Mouse (Mus musculus) heart, postnatal 0 days (tissue): ENCODE data around the gene Tmem266. TPM values are rescaled to one million over a fixed set of nuclear protein-coding genes. Genes with fewer than 3 reads are reported as not detected.
A peak's percentile ranks its signal among the peaks of the same experiment; 100 is the strongest.

Experiments used
- ATAC-seq: fragments of 200-750 bp; cut with Nextera tagmentation; 2 replicates; pipeline ENCODE4 v1.8.0; 2017; ENCODE audit warnings: low read depth, moderate number of reproducible peaks, moderate library complexity; ENCODE audit not compliant: insufficient read depth
- DNase-seq: peaks from one replicate; pipeline ENCODE4 v3.0.0-alpha.2; 2016; ENCODE audit warnings: low spot score
- H3K27ac ChIP-seq: fragments of 300-500 bp; sonication (generic); 2 replicates; pipeline ENCODE4 v1.5.1; 2014; ENCODE audit warnings: low read depth, mild to moderate bottlenecking
- H3K27me3 ChIP-seq: fragments of 300-500 bp; sonication (generic); 2 replicates; pipeline ENCODE4 v1.6.1; 2014; ENCODE audit warnings: low read length, mixed read lengths; ENCODE audit not compliant: control insufficient read depth, insufficient read depth
- H3K36me3 ChIP-seq: fragments of 300-500 bp; sonication (generic); replicated peaks from 2 replicates; pipeline ENCODE4 v1.6.1; 2014; ENCODE audit warnings: low read length, mixed read lengths; ENCODE audit not compliant: control insufficient read depth, insufficient read depth
- H3K4me1 ChIP-seq: fragments of 300-500 bp; sonication (generic); 2 replicates; pipeline ENCODE4 v1.6.1; 2014; ENCODE audit warnings: antibody characterized with exemption; ENCODE audit not compliant: control insufficient read depth, insufficient read depth
- H3K4me2 ChIP-seq: fragments of 300-500 bp; sonication (generic); 2 replicates; pipeline ENCODE4 v1.6.1; 2014; ENCODE audit warnings: low read depth, mild to moderate bottlenecking, low read length, moderate library complexity
- H3K4me3 ChIP-seq: fragments of 300-500 bp; sonication (generic); 2 replicates; pipeline ENCODE4 v1.5.1; 2014; ENCODE audit warnings: low read depth, low read length
- H3K9ac ChIP-seq: fragments of 300-500 bp; sonication (generic); replicated peaks from 2 replicates; pipeline ENCODE4 v1.6.1; 2014; ENCODE audit warnings: low read depth, low read length, mixed read lengths
- H3K9me3 ChIP-seq: fragments of 300-500 bp; sonication (generic); replicated peaks from 2 replicates; pipeline ENCODE4 v1.6.1; 2016; ENCODE audit warnings: low read length; ENCODE audit not compliant: control insufficient read depth
- CTCF ChIP-seq: IDR thresholded peaks from 2 replicates; pipeline ENCODE4 v1.5.1; 2016; ENCODE audit warnings: antibody characterized with exemption, control low read depth, low read depth
- EP300 ChIP-seq: IDR thresholded peaks from 2 replicates; pipeline ENCODE4 v1.6.1; 2016; ENCODE audit warnings: antibody characterized with exemption, low read depth
- WGBS: fragments of 180-500 bp; shearing (Covaris S2); extraction: QIAGEN DNeasy Blood & Tissue Kit; methylation state at CpG from one replicate; pipeline ENCODE4 v1.1.7; 2014; 5-methylcytosine and 5-hydroxymethylcytosine counted together
- polyA plus RNA-seq: library from polyadenylated mRNA; unstranded; fragments of >200 nt; fragmentation: Nextera tagmentation; extraction: Ambion mirVana; gene quantifications from 2 replicates; pipeline ENCODE4 v1.2.1, GENCODE M21; 2015
- total RNA-seq: library from RNA; depleted of rRNA; stranded (reverse); fragments of >200 nt; gene quantifications from 2 replicates; pipeline ENCODE4 v1.2.3, GENCODE M21; 2014; ENCODE audit warnings: low replicate concordance

The Tmem266 gene
- total and polyA plus RNA-seq, 2 experiments from 2014 or later, result 0.11 to 2.1 TPM

DNA sequence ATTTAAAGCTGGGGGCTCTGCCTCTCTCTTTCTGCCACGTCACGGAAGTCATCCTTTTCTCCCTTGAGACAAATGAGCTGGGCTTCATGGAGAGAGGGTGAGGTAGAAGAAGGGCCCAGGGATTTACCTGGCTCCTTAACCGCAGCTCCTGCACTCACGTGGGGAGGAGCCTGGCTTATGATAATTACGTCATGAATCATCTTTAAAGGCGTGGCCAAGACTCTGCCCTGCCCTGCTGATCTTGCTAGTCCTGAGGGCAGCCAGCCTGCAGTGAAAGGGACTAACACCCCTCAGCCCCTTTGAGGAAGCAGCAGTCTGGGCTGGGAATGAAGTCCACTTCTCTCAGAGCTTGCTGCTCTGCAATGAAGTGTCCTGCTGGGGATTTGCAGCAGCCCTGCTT, 84.4 kb downstream of the Tmem266 start:
- H3K27me3 ChIP-seq, result peaks cover 13% of the 10 kb centered on the region; the same call in 1 of the 2 replicates
- no peaks in the 10 kb centered on the region for H3K9me3 ChIP-seq
- no peak overlapping the region for H3K27ac ChIP-seq
- no peak for ATAC-seq
- H3K36me3 ChIP-seq, result no peaks in the 10 kb centered on the region
- WGBS, result 38% methylated on average over 6 of the region's 6 CpGs
- TF ChIP-seq EP300 (no peak), CTCF (no peak)
- no peak overlapping the region for H3K4me3 ChIP-seq
- H3K9ac ChIP-seq, result no peak overlapping the region
- no peak for DNase-seq
- no peaks in the 10 kb centered on the region for H3K4me1 ChIP-seq
- H3K4me2 ChIP-seq, result no peak overlapping the region

DNA sequence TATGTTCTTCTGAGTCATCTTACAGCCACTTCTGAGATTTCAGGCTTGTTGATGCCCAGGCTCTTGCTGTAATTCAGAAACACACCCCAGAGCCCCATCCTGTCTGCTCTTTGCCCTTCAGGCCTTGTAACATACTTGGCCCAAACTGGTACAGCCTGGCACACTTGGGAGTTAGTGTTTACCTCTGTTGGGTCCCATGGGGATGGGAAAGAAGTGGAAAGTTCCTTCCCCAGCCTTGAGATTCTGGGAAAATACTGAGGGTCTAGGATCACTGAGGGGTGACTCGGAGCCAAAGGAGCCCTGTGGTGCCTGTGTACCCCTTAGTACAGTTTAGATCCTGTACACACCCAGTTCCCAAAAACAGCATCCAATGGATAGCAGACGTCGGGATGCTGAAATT, 95.1 kb downstream of the Tmem266 start:
- peaks cover 13% of the 10 kb centered on the region; the same call in 1 of the 2 replicates for H3K27me3 ChIP-seq

DNA sequence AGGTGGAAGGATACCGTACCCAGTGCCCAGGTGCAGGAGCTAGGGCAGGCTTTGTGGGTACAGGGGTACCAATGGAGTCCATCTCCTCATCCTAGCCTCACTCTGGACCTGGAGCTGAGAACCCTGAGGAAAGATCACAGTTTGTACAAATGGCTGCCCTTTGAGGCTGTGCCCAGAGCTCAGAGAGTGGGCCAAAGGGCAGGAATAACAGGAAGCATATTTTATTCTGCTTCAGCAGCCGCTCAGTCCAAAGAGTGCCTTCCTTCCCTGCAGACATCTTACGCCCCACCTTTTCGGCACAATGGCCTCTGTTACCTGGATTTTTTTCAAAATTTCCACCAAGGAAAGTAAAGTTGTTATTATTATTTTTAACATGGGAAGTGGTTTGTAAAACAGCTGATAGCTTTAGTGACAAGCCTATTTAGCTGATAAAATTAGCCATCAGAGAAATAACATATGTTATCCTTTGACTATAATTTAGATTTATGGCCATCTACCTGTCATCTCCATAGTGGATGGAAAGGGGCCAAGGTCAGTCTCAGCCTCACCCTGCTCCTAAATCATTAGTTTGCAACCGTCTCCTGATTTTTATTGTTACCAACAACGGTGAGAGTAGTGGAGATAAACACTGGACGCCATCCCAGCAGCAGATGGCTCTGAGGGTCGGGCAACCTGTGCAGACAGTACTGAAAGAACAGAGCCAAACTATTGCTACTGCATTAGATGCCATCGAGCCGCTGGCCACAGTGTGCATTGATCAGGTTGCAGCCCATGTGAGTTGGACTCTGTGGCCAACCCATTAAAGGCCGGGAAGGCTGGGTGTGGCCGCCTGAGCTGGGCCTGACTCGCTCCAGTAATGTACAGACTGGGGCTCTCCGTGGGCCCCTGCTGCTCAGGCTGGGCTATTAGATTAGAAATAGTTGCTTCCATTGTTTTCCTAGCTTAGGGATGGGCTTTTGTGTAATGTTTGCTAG, 97.0 kb downstream of the Tmem266 start:
- ATAC-seq, result no peak
- Histone ChIP-seq H3K4me3 (no peak overlapping the region), H3K9ac (no peak overlapping the region), H3K4me2 (no peak overlapping the region), H3K27ac (no peak overlapping the region), H3K27me3 (no peaks in the 10 kb centered on the region), H3K4me1 (no peaks in the 10 kb centered on the region), H3K36me3 (no peaks in the 10 kb centered on the region), H3K9me3 (no peaks in the 10 kb centered on the region; the same call in 1 of the 2 replicates)
- no peak for TF ChIP-seq EP300
- no peak for TF ChIP-seq CTCF
- WGBS, result 87% methylated on average over 14 of the region's 14 CpGs
- no peak for DNase-seq

More for the DNA sequence above, 95.1 kb downstream of the Tmem266 start:
- whole genome bisulfite sequencing, result 87% methylated on average over 3 of the region's 3 CpGs
- H3K9me3 ChIP-seq, result no peaks in the 10 kb centered on the region; the same call in 1 of the 2 replicates
- no peak for ATAC-seq
- no peaks in the 10 kb centered on the region for H3K36me3 ChIP-seq
- DNase-seq, result no peak
- TF ChIP-seq EP300 (no peak), CTCF (no peak)
- H3K4me1 ChIP-seq, result no peaks in the 10 kb centered on the region
- no peak overlapping the region for H3K9ac ChIP-seq
- H3K4me3 ChIP-seq, result no peak overlapping the region
- no peak overlapping the region for H3K27ac ChIP-seq
- no peak overlapping the region for H3K4me2 ChIP-seq

GRCm38 (mm10) chr9:55425271-55425810, 98.6 kb downstream of the Tmem266 start:
- no peak overlapping the region for H3K4me2 ChIP-seq
- H3K27ac ChIP-seq, result no peak overlapping the region
- ATAC-seq, result no peak
- no peaks in the 10 kb centered on the region for H3K4me1 ChIP-seq
- no peak overlapping the region for H3K4me3 ChIP-seq
- H3K9me3 ChIP-seq, result no peaks in the 10 kb centered on the region; the same call in 1 of the 2 replicates
- 55% methylated on average over 7 of the region's 7 CpGs for WGBS
- H3K9ac ChIP-seq, result no peak overlapping the region
- no peaks in the 10 kb centered on the region for H3K36me3 ChIP-seq
- no peak for DNase-seq
- H3K27me3 ChIP-seq, result peaks cover 4% of the 10 kb centered on the region; the same call in 1 of the 2 replicates
- TF ChIP-seq EP300 (no peak), CTCF (no peak)

GRCm38 (mm10) chr9:55429242-55429975, 102.7 kb downstream of the Tmem266 start:
- H3K9me3 ChIP-seq, result no peaks in the 10 kb centered on the region
- ATAC-seq (peak; percentile 59), DNase-seq (peak; percentile 43)
- H3K27me3 ChIP-seq, result peaks cover 12% of the 10 kb centered on the region; the same call in 1 of the 2 replicates
- WGBS, result 30% methylated on average over 12 of the region's 12 CpGs
- no peak overlapping the region for H3K4me3 ChIP-seq
- no peaks in the 10 kb centered on the region for H3K36me3 ChIP-seq
- H3K4me2 ChIP-seq, result no peak overlapping the region
- H3K4me1 ChIP-seq, result no peaks in the 10 kb centered on the region
- TF ChIP-seq CTCF (peak; percentile 87), EP300 (no peak)
- no peak overlapping the region for H3K9ac ChIP-seq
- H3K27ac ChIP-seq, result no peak overlapping the region
